Mouse (Mus musculus) bone marrow macrophage, adult 2 months (primary cell): Measurements from ENCODE around the gene Ggt5.

ENCODE experiments used
- CTCF ChIP-seq: IDR thresholded peaks from 2 replicates; pipeline ENCODE4 v1.5.1; 2012; ENCODE audit warnings: low read depth, mild to moderate bottlenecking, low read length, moderate library complexity
- POLR2A ChIP-seq: IDR thresholded peaks from 2 replicates; pipeline ENCODE4 v1.6.1; 2012; ENCODE audit warnings: mild to moderate bottlenecking, low read depth, low read length, borderline replicate concordance

GRCm38 (mm10) chr10:75571937-75572336 lies 17.2 kb upstream of the Ggt5 start:
- TF ChIP-seq CTCF = no peak
- TF ChIP-seq POLR2A = no peak
